Mouse (Mus musculus): ENCODE data around the gene Gm7075. TPM values are rescaled to one million over a fixed set of nuclear protein-coding genes. Genes with fewer than 3 reads are reported as not detected.

Gene Gm7075
- total RNA-seq (2012; rRNA removed): not detected in 2 replicates
- total RNA-seq (2014; rRNA removed): not detected in 2 replicates
- not detected in 2 replicates for polyA plus RNA-seq (2012; ENCODE audit: insufficient read length, low read depth)

DNA sequence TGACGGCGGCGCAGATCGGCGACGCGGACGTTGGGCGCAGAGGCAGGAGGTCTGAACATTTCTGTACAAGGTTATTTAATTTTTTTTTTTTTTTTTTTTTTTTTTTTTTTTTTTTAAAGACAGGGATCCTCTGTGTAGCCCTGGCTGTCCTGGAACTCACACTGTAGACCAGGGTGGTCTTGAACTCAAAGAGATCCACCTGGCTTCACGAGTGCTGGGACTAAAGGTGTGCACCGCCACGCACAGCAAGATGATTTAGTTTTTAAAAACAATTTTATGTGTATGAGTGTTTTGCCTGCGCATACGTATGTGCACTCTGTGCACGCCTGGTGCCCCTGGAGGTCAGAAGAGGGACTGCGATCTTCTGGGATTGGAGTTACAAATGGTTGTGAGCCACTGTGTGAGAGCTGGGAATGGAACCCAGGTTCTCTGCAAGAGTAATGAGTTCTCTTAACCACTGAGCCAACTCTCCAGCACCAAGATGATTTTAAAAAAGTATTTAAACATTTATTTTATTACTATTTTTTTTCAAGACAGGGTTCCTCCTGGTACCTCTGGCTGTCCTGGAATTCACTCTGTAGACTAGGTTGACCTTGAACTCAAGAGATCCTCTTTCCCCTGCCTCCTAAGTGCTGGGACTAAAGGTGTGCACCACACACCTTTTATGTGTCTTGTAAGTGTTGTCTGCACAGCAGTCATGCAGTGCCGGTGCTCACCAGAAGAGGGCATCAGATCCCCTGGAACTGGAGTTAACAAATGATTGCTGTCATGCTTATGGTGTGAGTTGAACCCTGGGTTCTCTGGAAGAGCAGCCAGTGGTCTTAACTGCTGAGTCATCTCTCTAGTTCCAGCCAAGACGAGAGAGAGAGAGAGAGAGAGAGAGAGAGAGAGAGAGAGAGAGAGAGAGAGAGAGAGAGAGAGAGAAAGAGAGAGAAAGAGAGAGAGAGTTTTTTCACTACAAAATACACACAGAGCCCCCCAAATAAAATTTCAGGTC lies at the start of gene Gm7075:
Gene Gm7075, minus strand, starts transcription at position 51 of the 997 bp plus-strand sequence.
- no peak within 1 kb of the TSS for H3K4me3 ChIP-seq (replicated peaks in 1 of 3; ENCODE audit: low read depth in 2 of 3, low read length in 2 of 3, poor library complexity in 1 of 3)
- peak; percentile 56 for DNase-seq (ENCODE audit: extremely low read depth)
- TF ChIP-seq CHD1 (IDR thresholded peaks at IDR 0.05; ENCODE audit: low read depth, low read length) (no peak), CTCF (conservative IDR thresholded peaks at IDR 0.05 in 1 of 2, IDR thresholded peaks at IDR 0.05 in 1 of 2; ENCODE audit: low read depth in 2 of 2, low read length in 2 of 2) (peak; percentile 55 to 57; a peak in 3 of 4 replicates), ZKSCAN1 (IDR thresholded peaks at IDR 0.05; ENCODE audit: borderline replicate concordance, low read depth, low read length) (no peak), RAD21 (IDR thresholded peaks at IDR 0.05; ENCODE audit: low read depth, low read length) (peak; percentile 20), EP300 (IDR thresholded peaks at IDR 0.05; ENCODE audit: low read length) (no peak), SMC3 (IDR thresholded peaks at IDR 0.05; ENCODE audit: low read depth, low read length) (peak; percentile 29), MYC (IDR thresholded peaks at IDR 0.05; ENCODE audit: low read depth, low read length) (no peak), NRF1 (IDR thresholded peaks at IDR 0.05; ENCODE audit: low read depth, low read length) (no peak), SIN3A (IDR thresholded peaks at IDR 0.05; ENCODE audit: low read length) (no peak), GABPA (IDR thresholded peaks at IDR 0.05; ENCODE audit: insufficient replicate concordance, low read depth, low read length) (no peak), MXI1 (IDR thresholded peaks at IDR 0.05; ENCODE audit: low read depth, low read length) (no peak), MEF2A (IDR thresholded peaks at IDR 0.05; ENCODE audit: borderline replicate concordance, low read depth, low read length) (no peak)
- H3K4me2 ChIP-seq (ENCODE audit: insufficient read depth, low read depth, poor library complexity, severe bottlenecking): no peak within 1 kb of the TSS
- H3K4me1 ChIP-seq (ENCODE audit: control insufficient read depth in 1 of 2, insufficient read depth in 2 of 2): peaks cover 0 to 18% of the 10 kb centered on the region in 2 experiments; a peak in 3 of 4 replicates
- H3K27me3 ChIP-seq (replicated peaks): no peaks in the 10 kb centered on the region
- H3K79me2 ChIP-seq (replicated peaks; ENCODE audit: control insufficient read depth, extremely low read depth, insufficient read depth, poor library complexity, severe bottlenecking): no peaks in the 10 kb centered on the region
- H3K36me3 ChIP-seq (replicated peaks in 1 of 2; ENCODE audit: control insufficient read depth in 1 of 2, insufficient read depth in 1 of 2, low read length in 1 of 2): no peaks in the 10 kb centered on the region
- H3K9ac ChIP-seq (ENCODE audit: insufficient read depth, low read depth): no peak within 1 kb of the TSS
- in situ Hi-C loops (cut with MboI; ENCODE audit: low pct_ligation_motif_present, low pct_unique_long_range_greater_than_20kb, low sequenced_read_pairs): no loop called here
- dilution Hi-C loops (cut with MboI; ENCODE audit: extremely low pct_ligation_motif_present, extremely low pct_unique_long_range_greater_than_20kb, low sequenced_read_pairs): no loop called here
- no peak within 1 kb of the TSS for H3K27ac ChIP-seq (ENCODE audit: insufficient read depth, low read depth)
- H3K9me3 ChIP-seq (replicated peaks; ENCODE audit: low read length): no peaks in the 10 kb centered on the region

DNA sequence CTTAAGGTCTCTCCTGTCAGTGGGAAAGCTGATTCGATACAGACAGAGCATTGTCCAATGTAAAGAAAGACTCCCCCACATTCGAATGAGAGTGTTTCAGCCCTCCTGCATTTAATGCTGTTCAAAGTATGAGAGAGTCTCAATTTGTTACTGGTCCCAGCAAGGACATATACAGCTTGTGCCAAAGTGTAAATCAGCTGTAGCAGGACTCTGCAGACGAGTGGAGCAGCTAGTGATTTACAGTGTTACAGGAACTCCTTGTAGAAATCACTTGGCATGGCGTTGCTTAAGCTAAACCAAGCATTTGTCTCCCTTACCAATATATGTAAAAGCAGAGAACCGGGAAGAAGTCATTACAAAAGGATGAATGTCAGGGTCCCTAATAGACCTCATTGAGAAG lies 39.3 kb upstream of the Gm7075 start:
- H3K4me1 ChIP-seq (ENCODE audit: control insufficient read depth in 1 of 2, insufficient read depth in 2 of 2): no peaks in the 10 kb centered on the region

More for the DNA sequence above, 39.3 kb upstream of the Gm7075 start:
- in situ Hi-C loops (cut with MboI; ENCODE audit: low pct_ligation_motif_present, low pct_unique_long_range_greater_than_20kb, low sequenced_read_pairs) (no loop called here), dilution Hi-C loops (cut with MboI; ENCODE audit: extremely low pct_ligation_motif_present, extremely low pct_unique_long_range_greater_than_20kb, low sequenced_read_pairs) (no loop called here)
- no peak for TF ChIP-seq TCF12 (IDR thresholded peaks at IDR 0.05; ENCODE audit: low read depth, low read length)
- TF ChIP-seq CHD2 (IDR thresholded peaks at IDR 0.05; ENCODE audit: low read length): no peak
- TF ChIP-seq MAX (IDR thresholded peaks at IDR 0.05; ENCODE audit: low read length): no peak
- TF ChIP-seq UBTF (IDR thresholded peaks at IDR 0.05; ENCODE audit: low read depth, low read length): no peak
- TF ChIP-seq ETS1 (conservative IDR thresholded peaks at IDR 0.05; ENCODE audit: low read depth, low read length): no peak
- TF ChIP-seq GABPA (IDR thresholded peaks at IDR 0.05; ENCODE audit: insufficient replicate concordance, low read depth, low read length): no peak
- no peak for TF ChIP-seq JUN (IDR thresholded peaks at IDR 0.05; ENCODE audit: insufficient read depth, low read depth, low read length)
- no peak for TF ChIP-seq MEF2A (IDR thresholded peaks at IDR 0.05; ENCODE audit: borderline replicate concordance, low read depth, low read length)
- TF ChIP-seq CHD1 (IDR thresholded peaks at IDR 0.05; ENCODE audit: low read depth, low read length): no peak
- TF ChIP-seq E2F4 (IDR thresholded peaks at IDR 0.05; ENCODE audit: insufficient replicate concordance, low read depth, low read length): no peak
- no peak for TF ChIP-seq HCFC1 (IDR thresholded peaks at IDR 0.05; ENCODE audit: low read depth, low read length)
- TF ChIP-seq PAX5 (IDR thresholded peaks at IDR 0.05; ENCODE audit: low read length): no peak
- TF ChIP-seq IRF4 (IDR thresholded peaks at IDR 0.05; ENCODE audit: low read depth, low read length): no peak
- Histone ChIP-seq H3K9ac (ENCODE audit: insufficient read depth, low read depth) (no peak overlapping the region), H3K27me3 (replicated peaks) (no peaks in the 10 kb centered on the region), H3K79me2 (replicated peaks; ENCODE audit: control insufficient read depth, extremely low read depth, insufficient read depth, poor library complexity, severe bottlenecking) (no peaks in the 10 kb centered on the region), H3K4me2 (ENCODE audit: insufficient read depth, low read depth, poor library complexity, severe bottlenecking) (no peak overlapping the region), H3K27ac (ENCODE audit: insufficient read depth, low read depth) (no peak overlapping the region), H3K9me3 (replicated peaks; ENCODE audit: low read length) (no peaks in the 10 kb centered on the region), H3K36me3 (replicated peaks in 1 of 2; ENCODE audit: control insufficient read depth in 1 of 2, insufficient read depth in 1 of 2, low read length in 1 of 2) (no peaks in the 10 kb centered on the region), H3K4me3 (replicated peaks in 1 of 3; ENCODE audit: low read depth in 2 of 3, low read length in 2 of 3, poor library complexity in 1 of 3) (no peak overlapping the region)
- no peak for DNase-seq (ENCODE audit: extremely low read depth)
